Mouse (Mus musculus) stomach, postnatal 0 days (tissue): Measurements from ENCODE around the gene Uqcrc2. TPM values are rescaled to one million over a fixed set of nuclear protein-coding genes. Genes with fewer than 3 reads are reported as not detected.

Experiments
- ATAC-seq: fragments of 200-750 bp; cut with Nextera tagmentation; 2 replicates; pipeline ENCODE4 v1.8.0; 2017; ENCODE audit not compliant: low FRiP score, low TSS enrichment
- DNase-seq: peaks from one replicate; pipeline ENCODE4 v3.0.0-alpha.2; 2016; ENCODE audit warnings: low spot score
- H3K27ac ChIP-seq: fragments of 300-500 bp; sonication (generic); replicated peaks from 2 replicates; pipeline ENCODE4 v1.5.1; 2014; ENCODE audit warnings: mild to moderate bottlenecking, control low read depth
- H3K27me3 ChIP-seq: fragments of 300-500 bp; sonication (generic); 2 replicates; pipeline ENCODE4 v1.6.1; 2014; ENCODE audit warnings: low read length; ENCODE audit not compliant: control insufficient read depth, insufficient read depth
- H3K36me3 ChIP-seq: fragments of 300-500 bp; sonication (generic); 2 replicates; pipeline ENCODE4 v1.6.1; 2014; ENCODE audit warnings: low read length, mixed read lengths; ENCODE audit not compliant: control insufficient read depth, insufficient read depth
- H3K4me1 ChIP-seq: fragments of 300-500 bp; sonication (generic); replicated peaks from 2 replicates; pipeline ENCODE4 v1.6.1; 2014; ENCODE audit warnings: antibody characterized with exemption; ENCODE audit not compliant: control insufficient read depth, insufficient read depth
- H3K4me2 ChIP-seq: fragments of 300-500 bp; sonication (generic); replicated peaks from 2 replicates; pipeline ENCODE4 v1.6.1; 2014; ENCODE audit warnings: low read depth, mild to moderate bottlenecking, control low read depth, moderate library complexity
- H3K4me3 ChIP-seq: fragments of 300-500 bp; sonication (generic); 2 replicates; pipeline ENCODE4 v1.5.1; 2014; ENCODE audit warnings: low read depth, low read length, control low read depth
- H3K9ac ChIP-seq: fragments of 300-500 bp; sonication (generic); 2 replicates; pipeline ENCODE4 v1.6.1; 2014; ENCODE audit warnings: mild to moderate bottlenecking, low read length, control low read depth, mixed read lengths
- H3K9me3 ChIP-seq: fragments of 300-500 bp; sonication (generic); 2 replicates; pipeline ENCODE4 v1.6.1; 2016; ENCODE audit warnings: low read length; ENCODE audit not compliant: control insufficient read depth
- CTCF ChIP-seq: IDR thresholded peaks from 2 replicates; pipeline ENCODE4 v1.5.1; 2016; ENCODE audit warnings: antibody characterized with exemption, low read depth, mild to moderate bottlenecking, moderate library complexity
- EP300 ChIP-seq: optimal IDR thresholded peaks from 2 replicates; pipeline ENCODE3; 2016; ENCODE audit warnings: antibody characterized with exemption
- WGBS: fragments of 180-500 bp; shearing (Covaris S2); extraction: QIAGEN DNeasy Blood & Tissue Kit; methylation state at CpG from one replicate; pipeline ENCODE4 v1.1.7; 2014; 5-methylcytosine and 5-hydroxymethylcytosine counted together
- polyA plus RNA-seq: library from polyadenylated mRNA; unstranded; fragments of >200 nt; fragmentation: Nextera tagmentation; extraction: Ambion mirVana; gene quantifications from 2 replicates; pipeline ENCODE4 v1.2.1, GENCODE M21; 2015

Uqcrc2 gene
- polyA plus RNA-seq, 1 experiment from 2014 or later, result 191 TPM

DNA sequence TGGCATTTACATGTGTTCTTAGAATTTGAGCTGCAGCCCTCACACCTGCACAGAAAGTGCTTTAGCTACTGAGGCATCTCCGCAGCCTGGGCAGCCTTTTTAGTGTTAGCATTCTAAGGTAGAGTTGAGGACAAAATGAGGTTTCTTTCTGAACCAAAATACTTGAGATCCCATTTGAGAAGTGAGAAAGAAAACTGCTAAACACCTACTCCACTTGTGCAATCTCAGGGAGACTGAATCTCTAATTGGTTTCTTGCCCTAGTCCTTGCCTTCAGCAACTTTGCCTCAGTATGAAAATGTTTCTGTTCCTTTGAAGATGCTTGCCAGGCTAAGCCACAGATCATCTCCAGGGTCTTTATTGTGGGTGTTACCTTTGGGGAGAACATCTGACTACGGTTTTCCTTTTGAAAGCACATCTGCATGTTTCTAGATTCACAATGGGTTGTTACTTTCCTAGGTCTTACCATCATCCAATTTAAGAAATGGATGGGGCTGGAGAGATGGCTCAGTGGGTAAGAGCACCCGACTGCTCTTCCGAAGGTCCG lies 58.9 kb downstream of the Uqcrc2 start:
- no peak for ATAC-seq
- WGBS, result 95% methylated on average over 5 of the region's 5 CpGs
- no peak for DNase-seq

GRCm38 (mm10) chr7:120695196-120695595 lies 60.2 kb downstream of the Uqcrc2 start:
- DNase-seq, result no peak
- H3K27ac ChIP-seq, result no peak overlapping the region
- H3K27me3 ChIP-seq, result no peaks in the 10 kb centered on the region
- no peaks in the 10 kb centered on the region for H3K9me3 ChIP-seq
- H3K4me2 ChIP-seq, result no peak overlapping the region
- WGBS, result 26% methylated on average over 6 of the region's 6 CpGs
- no peak for ATAC-seq
- H3K4me3 ChIP-seq, result no peak overlapping the region
- no peaks in the 10 kb centered on the region for H3K36me3 ChIP-seq
- H3K9ac ChIP-seq, result no peak overlapping the region
- TF ChIP-seq EP300 (no peak), CTCF (no peak)
- no peaks in the 10 kb centered on the region for H3K4me1 ChIP-seq

More for the DNA sequence above, 58.9 kb downstream of the Uqcrc2 start:
- Histone ChIP-seq H3K4me3 (no peak overlapping the region), H3K9me3 (no peaks in the 10 kb centered on the region), H3K27me3 (no peaks in the 10 kb centered on the region), H3K36me3 (no peaks in the 10 kb centered on the region), H3K4me2 (no peak overlapping the region), H3K27ac (no peak overlapping the region), H3K9ac (no peak overlapping the region), H3K4me1 (no peaks in the 10 kb centered on the region)
- TF ChIP-seq EP300 (no peak), CTCF (no peak)

DNA sequence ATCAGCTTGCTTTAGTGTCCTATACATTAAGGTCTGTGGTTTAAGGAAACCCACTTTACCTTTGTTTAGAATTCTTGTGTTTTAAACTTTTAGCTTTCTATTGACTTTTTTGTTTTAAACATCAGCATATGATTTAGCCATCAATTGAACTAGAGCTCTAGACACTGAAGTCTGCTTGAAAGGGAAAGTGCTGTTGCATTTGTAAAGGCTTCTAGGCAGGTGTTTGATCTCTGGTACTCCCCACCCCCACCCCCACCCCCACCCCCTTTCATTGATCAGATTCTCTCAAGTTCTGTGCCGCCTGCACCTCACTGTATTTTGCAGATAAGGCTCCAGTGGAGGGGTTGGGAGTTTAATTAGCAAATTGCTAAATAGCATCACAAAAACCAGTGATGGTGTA lies 60.7 kb downstream of the Uqcrc2 start:
- Histone ChIP-seq H3K36me3 (no peaks in the 10 kb centered on the region), H3K27ac (no peak overlapping the region), H3K9ac (no peak overlapping the region), H3K9me3 (no peaks in the 10 kb centered on the region), H3K4me2 (no peak overlapping the region), H3K4me3 (no peak overlapping the region), H3K4me1 (no peaks in the 10 kb centered on the region), H3K27me3 (no peaks in the 10 kb centered on the region)
- ATAC-seq (no peak), DNase-seq (no peak)
- TF ChIP-seq CTCF (no peak), EP300 (no peak)
- WGBS, result 86% methylated on average over 1 of the region's 1 CpGs

GRCm38 (mm10) chr7:120696331-120696730 lies 61.4 kb downstream of the Uqcrc2 start:
- ATAC-seq (no peak), DNase-seq (no peak)
- 91% methylated on average over 2 of the region's 2 CpGs for WGBS
- TF ChIP-seq CTCF (no peak), EP300 (no peak)
- Histone ChIP-seq H3K4me2 (no peak overlapping the region), H3K9me3 (no peaks in the 10 kb centered on the region), H3K4me3 (no peak overlapping the region), H3K36me3 (no peaks in the 10 kb centered on the region), H3K4me1 (no peaks in the 10 kb centered on the region), H3K27ac (no peak overlapping the region), H3K27me3 (no peaks in the 10 kb centered on the region), H3K9ac (no peak overlapping the region)

- DNase-seq (no peak), ATAC-seq (no peak)
- Histone ChIP-seq H3K9me3 (no peaks in the 10 kb centered on the region), H3K27ac (no peak overlapping the region), H3K27me3 (no peaks in the 10 kb centered on the region), H3K9ac (no peak overlapping the region), H3K4me2 (no peak overlapping the region), H3K4me1 (no peaks in the 10 kb centered on the region), H3K4me3 (no peak overlapping the region), H3K36me3 (no peaks in the 10 kb centered on the region)
- TF ChIP-seq EP300 (no peak), CTCF (no peak)
- 88% methylated on average over 6 of the region's 6 CpGs for WGBS
These were observed 64.6 kb downstream of the Uqcrc2 start for GRCm38 (mm10) chr7:120699586-120699985.

DNA sequence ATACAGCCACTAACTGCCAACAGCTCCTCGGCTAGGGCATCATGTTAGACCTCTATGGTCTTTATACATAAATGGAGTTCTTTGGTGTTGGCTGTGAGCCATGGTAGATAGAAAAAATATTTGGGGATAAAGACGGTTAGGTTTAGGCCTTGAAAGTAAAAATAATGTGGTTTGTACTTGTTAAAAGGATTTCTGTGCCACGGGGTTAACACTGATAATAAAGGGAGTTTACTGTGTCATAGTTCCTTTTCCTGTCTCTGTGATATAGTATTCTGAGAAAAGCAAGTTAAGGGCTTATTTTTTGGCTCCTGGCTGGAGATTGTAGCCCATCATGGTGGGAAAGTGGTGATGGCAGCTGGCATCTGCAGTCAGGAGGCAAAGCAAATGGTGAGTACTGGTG lies 68.9 kb downstream of the Uqcrc2 start:
- no peaks in the 10 kb centered on the region for H3K36me3 ChIP-seq
- H3K4me3 ChIP-seq, result no peak overlapping the region
- H3K9me3 ChIP-seq, result no peaks in the 10 kb centered on the region
- DNase-seq, result no peak
- H3K27ac ChIP-seq, result no peak overlapping the region
- no peak overlapping the region for H3K9ac ChIP-seq
- WGBS, result 47% methylated on average over 3 of the region's 3 CpGs
- no peaks in the 10 kb centered on the region for H3K27me3 ChIP-seq
- TF ChIP-seq CTCF, result no peak
- no peak for TF ChIP-seq EP300
- H3K4me2 ChIP-seq, result no peak overlapping the region
- ATAC-seq, result no peak
- H3K4me1 ChIP-seq, result no peaks in the 10 kb centered on the region

Other genes starting within 250 kb of the Uqcrc2 start
- 0.02 TPM in 1 of 2 replicates, not detected in the other for gene Abca16, start 225.5 kb upstream of the Uqcrc2 start, polyA plus RNA-seq
- 0.25 and 0.27 TPM in 2 replicates for gene Pdzd9, start 35.2 kb downstream of the Uqcrc2 start, polyA plus RNA-seq
- 6.9 and 7.0 TPM in 2 replicates for gene Mosmo, start 42.4 kb downstream of the Uqcrc2 start, polyA plus RNA-seq
- 0.21 and 0.29 TPM in 2 replicates for gene Vwa3a, start 104.1 kb downstream of the Uqcrc2 start, polyA plus RNA-seq
- gene Gm5737, start 177.2 kb downstream of the Uqcrc2 start, polyA plus RNA-seq, result not detected in 2 replicates
- 39.9 and 42.0 TPM in 2 replicates for gene Eef2k, start 207.7 kb downstream of the Uqcrc2 start, polyA plus RNA-seq